Mouse (Mus musculus) lung, postnatal 0 days (tissue): ENCODE results near the gene Tpgs1.

Experiments
- CTCF ChIP-seq: IDR thresholded peaks from 2 replicates; pipeline ENCODE4 v1.5.1; 2016; ENCODE audit warnings: antibody characterized with exemption, mild to moderate bottlenecking
- EP300 ChIP-seq: IDR thresholded peaks from 2 replicates; pipeline ENCODE4 v1.6.1; 2016; ENCODE audit warnings: antibody characterized with exemption, mild to moderate bottlenecking, control low read depth

DNA sequence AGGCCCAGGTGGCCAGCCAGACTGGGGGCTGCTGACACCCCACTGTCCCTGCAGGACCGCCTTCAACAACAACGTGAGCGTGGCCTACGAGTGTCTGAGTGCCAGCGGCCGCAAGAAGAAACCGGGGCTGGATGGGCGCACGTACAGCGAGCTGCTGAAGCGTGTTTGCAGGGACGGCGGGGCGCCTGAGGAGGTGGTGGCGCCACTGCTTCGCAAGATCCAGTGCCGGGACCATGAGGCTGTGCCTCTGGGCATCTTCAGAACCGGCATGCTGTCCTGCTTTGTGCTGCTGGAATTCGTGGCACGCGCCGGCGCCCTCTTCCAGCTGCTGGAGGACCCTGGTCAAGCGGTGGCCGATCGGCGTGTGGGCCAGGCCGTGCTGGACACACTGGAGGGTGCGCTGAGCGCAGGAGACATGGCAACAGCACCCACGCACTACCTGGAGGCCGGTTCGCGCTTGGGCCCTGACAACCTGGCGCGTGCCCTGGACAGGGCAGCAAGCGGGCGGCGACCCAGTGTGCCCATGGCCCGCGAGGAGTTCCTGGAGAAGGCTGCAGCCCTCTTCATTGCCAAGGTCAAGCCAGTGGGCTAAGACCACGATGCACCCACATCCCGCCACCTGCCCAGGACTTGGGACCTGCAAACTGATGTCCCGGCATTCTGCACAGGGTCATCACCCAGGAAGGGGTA lies 6.3 kb downstream of the Tpgs1 start:
- TF ChIP-seq CTCF: peak; percentile 9; the same call in 1 of the 2 replicates
- TF ChIP-seq EP300: no peak
